Mouse (Mus musculus) lung, postnatal 0 days (tissue): ENCODE measurements around the gene Zfp335. TPM values are rescaled to one million over a fixed set of nuclear protein-coding genes. Genes with fewer than 3 reads are reported as not detected.

ENCODE experiments used
- ATAC-seq: fragments of 200-750 bp; cut with Nextera tagmentation; 2 replicates; pipeline ENCODE4 v1.8.0; 2017; ENCODE audit warnings: moderate library complexity
- DNase-seq: peaks from one replicate; pipeline ENCODE4 v3.0.0-alpha.2; 2016; ENCODE audit warnings: low spot score
- H3K27ac ChIP-seq: fragments of 300-500 bp; sonication (generic); 2 replicates; pipeline ENCODE4 v1.5.1; 2014; ENCODE audit warnings: antibody characterized with exemption, mild to moderate bottlenecking, low read length, mixed read lengths
- H3K27me3 ChIP-seq: fragments of 300-500 bp; sonication (generic); replicated peaks from 2 replicates; pipeline ENCODE4 v1.6.1; 2014; ENCODE audit warnings: low read length, mixed read lengths; ENCODE audit not compliant: insufficient read depth
- H3K36me3 ChIP-seq: fragments of 300-500 bp; sonication (generic); 2 replicates; pipeline ENCODE4 v1.6.1; 2014; ENCODE audit warnings: low read length, mixed read lengths; ENCODE audit not compliant: insufficient read depth
- H3K4me1 ChIP-seq: fragments of 300-500 bp; sonication (generic); 2 replicates; pipeline ENCODE4 v1.6.1; 2014; ENCODE audit warnings: antibody characterized with exemption, low read depth, low read length, mixed read lengths; ENCODE audit not compliant: insufficient read depth
- H3K4me2 ChIP-seq: fragments of 300-500 bp; sonication (generic); replicated peaks from 2 replicates; pipeline ENCODE4 v1.6.1; 2014; ENCODE audit warnings: low read depth, mild to moderate bottlenecking, low read length, moderate library complexity, mixed read lengths
- H3K4me3 ChIP-seq: fragments of 300-500 bp; sonication (generic); 2 replicates; pipeline ENCODE4 v1.5.1; 2014; ENCODE audit warnings: low read depth, low read length
- H3K9ac ChIP-seq: fragments of 300-500 bp; sonication (generic); replicated peaks from 2 replicates; pipeline ENCODE4 v1.6.1; 2014; ENCODE audit warnings: low read depth, mild to moderate bottlenecking
- H3K9me3 ChIP-seq: fragments of 300-500 bp; sonication (generic); 2 replicates; pipeline ENCODE4 v1.6.1; 2016; ENCODE audit warnings: low read length, mixed read lengths
- CTCF ChIP-seq: IDR thresholded peaks from 2 replicates; pipeline ENCODE4 v1.5.1; 2016; ENCODE audit warnings: antibody characterized with exemption, mild to moderate bottlenecking
- EP300 ChIP-seq: IDR thresholded peaks from 2 replicates; pipeline ENCODE4 v1.6.1; 2016; ENCODE audit warnings: antibody characterized with exemption, mild to moderate bottlenecking, control low read depth
- WGBS: fragments of 180-500 bp; shearing (Covaris S2); extraction: QIAGEN DNeasy Blood & Tissue Kit; methylation state at CpG from one replicate; pipeline ENCODE4 v1.1.7; 2014; 5-methylcytosine and 5-hydroxymethylcytosine counted together
- polyA plus RNA-seq: library from polyadenylated mRNA; unstranded; fragments of >200 nt; fragmentation: Nextera tagmentation; extraction: Ambion mirVana; gene quantifications from 2 replicates; pipeline ENCODE4 v1.2.1, GENCODE M21; 2015

Zfp335 gene
- polyA plus RNA-seq, 1 experiment from 2014 or later = 5.2 TPM

- no peaks in the 10 kb centered on the region for H3K36me3 ChIP-seq
- WGBS = 31% methylated on average over 11 of the region's 11 CpGs
- no peak overlapping the region for H3K4me2 ChIP-seq
- ATAC-seq (no peak), DNase-seq (no peak)
- no peak overlapping the region for H3K4me3 ChIP-seq
- H3K27ac ChIP-seq = no peak overlapping the region
- H3K9ac ChIP-seq = no peak overlapping the region
- no peaks in the 10 kb centered on the region; the same call in 1 of the 2 replicates for H3K27me3 ChIP-seq
- TF ChIP-seq CTCF = no peak
- TF ChIP-seq EP300 = no peak
- H3K9me3 ChIP-seq = no peaks in the 10 kb centered on the region
- H3K4me1 ChIP-seq = no peaks in the 10 kb centered on the region
Measured at GRCm38 (mm10) chr2:164930706-164931581, 19.4 kb upstream of the Zfp335 start.

GRCm38 (mm10) chr2:164924100-164924857 lies 12.7 kb upstream of the Zfp335 start:
- Histone ChIP-seq H3K4me2 (no peak overlapping the region), H3K4me1 (no peaks in the 10 kb centered on the region), H3K9me3 (no peaks in the 10 kb centered on the region), H3K27me3 (no peaks in the 10 kb centered on the region), H3K4me3 (no peak overlapping the region), H3K9ac (no peak overlapping the region), H3K27ac (no peak overlapping the region), H3K36me3 (0 out of 2 replicates have a peak, but pooled peaks cover 4% of the 10 kb centered on the region)
- WGBS = 31% methylated on average over 11 of the region's 11 CpGs
- TF ChIP-seq CTCF (peak; percentile 97), EP300 (no peak)
- ATAC-seq (peak; percentile 74), DNase-seq (peak; percentile 89)

DNA sequence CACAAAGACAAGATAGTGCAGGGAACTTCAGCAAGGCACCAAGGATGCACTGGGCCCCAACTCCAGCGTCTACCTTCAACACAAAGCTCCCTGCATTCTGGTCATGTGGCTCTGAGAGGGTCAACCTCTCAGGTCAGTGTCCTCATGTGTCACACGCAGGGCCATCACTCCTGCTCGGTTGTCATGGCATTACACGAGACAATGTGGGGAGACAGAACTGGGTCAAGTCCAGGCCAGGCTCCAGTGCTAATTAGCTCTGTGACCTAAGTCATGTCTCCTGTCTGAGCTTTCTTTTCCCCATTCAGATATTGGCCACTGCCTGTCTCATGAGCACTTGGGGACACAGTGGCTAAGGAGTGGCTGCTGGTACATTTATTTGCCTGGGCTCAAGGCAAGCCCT lies 11.7 kb upstream of the Zfp335 start:
- H3K9ac ChIP-seq = no peak overlapping the region
- DNase-seq (no peak), ATAC-seq (no peak)
- H3K4me3 ChIP-seq = no peak overlapping the region
- no peak overlapping the region for H3K27ac ChIP-seq
- no peak overlapping the region for H3K4me2 ChIP-seq
- no peaks in the 10 kb centered on the region for H3K9me3 ChIP-seq
- WGBS = 58% methylated on average over 4 of the region's 4 CpGs
- 0 out of 2 replicates have a peak, but pooled peaks cover 4% of the 10 kb centered on the region for H3K36me3 ChIP-seq
- no peaks in the 10 kb centered on the region for H3K4me1 ChIP-seq
- TF ChIP-seq EP300 (no peak), CTCF (no peak)
- H3K27me3 ChIP-seq = no peaks in the 10 kb centered on the region

GRCm38 (mm10) chr2:164921984-164922383 lies 10.4 kb upstream of the Zfp335 start:
- DNase-seq = peak; percentile 41
- Histone ChIP-seq H3K9ac (no peak overlapping the region), H3K27ac (no peak overlapping the region), H3K27me3 (no peaks in the 10 kb centered on the region), H3K4me1 (no peaks in the 10 kb centered on the region), H3K9me3 (no peaks in the 10 kb centered on the region), H3K36me3 (0 out of 2 replicates have a peak, but pooled peaks cover 4% of the 10 kb centered on the region), H3K4me2 (no peak overlapping the region), H3K4me3 (no peak overlapping the region)
- WGBS = 35% methylated on average over 7 of the region's 7 CpGs
- TF ChIP-seq CTCF (no peak), EP300 (no peak)
- ATAC-seq = no peak

GRCm38 (mm10) chr2:164918325-164918724 lies 6.8 kb upstream of the Zfp335 start:
- H3K27ac ChIP-seq = no peak overlapping the region
- H3K9me3 ChIP-seq = no peaks in the 10 kb centered on the region
- DNase-seq (peak; percentile 25), ATAC-seq (no peak)
- no peak overlapping the region for H3K9ac ChIP-seq
- H3K4me1 ChIP-seq = 0 out of 2 replicates have a peak, but pooled peaks cover 5% of the 10 kb centered on the region
- 0 out of 2 replicates have a peak, but pooled peaks cover 4% of the 10 kb centered on the region for H3K36me3 ChIP-seq
- no peaks in the 10 kb centered on the region for H3K27me3 ChIP-seq
- peak; percentile 66 for TF ChIP-seq CTCF
- TF ChIP-seq EP300 = no peak
- H3K4me3 ChIP-seq = no peak overlapping the region
- 78% methylated on average over 4 of the region's 5 CpGs for WGBS
- H3K4me2 ChIP-seq = no peak overlapping the region

- H3K4me2 ChIP-seq = no peak overlapping the region
- no peak overlapping the region for H3K4me3 ChIP-seq
- H3K4me1 ChIP-seq = 0 out of 2 replicates have a peak, but pooled peaks cover 5% of the 10 kb centered on the region
- TF ChIP-seq CTCF = no peak
- no peak for TF ChIP-seq EP300
- no peak overlapping the region for H3K9ac ChIP-seq
- H3K36me3 ChIP-seq = 0 out of 2 replicates have a peak, but pooled peaks cover 4% of the 10 kb centered on the region
- no peak for DNase-seq
- ATAC-seq = no peak
- 70% methylated on average over 10 of the region's 10 CpGs for WGBS
- no peaks in the 10 kb centered on the region for H3K9me3 ChIP-seq
- no peak overlapping the region for H3K27ac ChIP-seq
- no peaks in the 10 kb centered on the region for H3K27me3 ChIP-seq
Measured at GRCm38 (mm10) chr2:164917371-164917770, 5.8 kb upstream of the Zfp335 start.
